Mouse (Mus musculus) neural tube, embryonic 13.5 days (tissue): ENCODE measurements at regions not wholly inside any gene's neighbourhood (a gene's known extent, or its start where the extent isn't known, plus 50 kb on each side); places are given as distances from the start of the nearest gene placed in this dataset.

Experiments used
- ATAC-seq: fragments of 200-750 bp; cut with Nextera tagmentation; 2 replicates; pipeline ENCODE4 v1.8.0; 2017; ENCODE audit warnings: low read depth, mild to moderate bottlenecking, moderate TSS enrichment, moderate library complexity
- H3K27ac ChIP-seq: fragments of 300-500 bp; sonication (generic); replicated peaks from 2 replicates; pipeline ENCODE4 v1.5.1; 2015; ENCODE audit warnings: moderate library complexity, mild to moderate bottlenecking, inconsistent platforms
- H3K27me3 ChIP-seq: fragments of 300-500 bp; sonication (generic); 2 replicates; pipeline ENCODE4 v1.6.1; 2015; ENCODE audit warnings: mild to moderate bottlenecking, inconsistent platforms
- H3K36me3 ChIP-seq: fragments of 300-500 bp; sonication (generic); 2 replicates; pipeline ENCODE4 v1.6.1; 2015; ENCODE audit warnings: mild to moderate bottlenecking, inconsistent platforms
- H3K4me1 ChIP-seq: fragments of 300-500 bp; sonication (generic); replicated peaks from 2 replicates; pipeline ENCODE4 v1.6.1; 2015; ENCODE audit warnings: inconsistent platforms
- H3K4me2 ChIP-seq: fragments of 300-500 bp; sonication (generic); 2 replicates; pipeline ENCODE4 v1.6.1; 2015; ENCODE audit warnings: inconsistent platforms, mild to moderate bottlenecking, moderate library complexity
- H3K4me3 ChIP-seq: fragments of 300-500 bp; sonication (generic); 2 replicates; pipeline ENCODE4 v1.5.1; 2015; ENCODE audit warnings: mild to moderate bottlenecking, inconsistent platforms
- H3K9ac ChIP-seq: fragments of 300-500 bp; sonication (generic); 2 replicates; pipeline ENCODE4 v1.6.1; 2015; ENCODE audit warnings: moderate library complexity, mild to moderate bottlenecking, inconsistent platforms
- H3K9me3 ChIP-seq: fragments of 300-500 bp; sonication (generic); 2 replicates; pipeline ENCODE4 v1.6.1; 2016; ENCODE audit warnings: inconsistent platforms
- WGBS: fragments of 180-500 bp; shearing (Covaris S2); methylation state at CpG from one replicate; pipeline ENCODE4 v1.1.7; 2015; 5-methylcytosine and 5-hydroxymethylcytosine counted together

DNA sequence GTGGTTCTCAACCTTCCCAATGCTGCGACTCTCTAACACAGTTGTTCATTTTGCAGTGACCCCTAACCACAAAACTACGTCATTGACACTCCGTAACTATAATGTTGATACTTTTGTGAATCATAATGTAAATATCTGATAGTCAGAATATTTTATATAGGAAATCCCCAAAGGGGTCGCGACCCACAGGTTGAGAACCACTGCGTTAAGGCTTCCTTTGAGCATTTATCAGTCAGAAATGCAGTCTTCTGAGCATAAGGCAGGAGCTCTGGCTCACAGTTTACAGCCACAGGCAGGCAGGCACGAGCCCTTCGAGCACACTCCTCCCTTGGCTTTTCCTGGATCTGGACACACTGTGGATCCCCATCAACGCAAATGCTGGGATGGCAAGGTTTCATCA, 57.0 kb downstream of the Nxnl2 start:
- Histone ChIP-seq H3K27me3 (no peaks in the 10 kb centered on the region), H3K27ac (no peak overlapping the region), H3K4me3 (no peak overlapping the region), H3K36me3 (no peaks in the 10 kb centered on the region), H3K4me2 (no peak overlapping the region), H3K4me1 (peaks cover 12% of the 10 kb centered on the region), H3K9ac (no peak overlapping the region), H3K9me3 (no peaks in the 10 kb centered on the region)
- ATAC-seq = no peak
- 85% methylated on average over 9 of the region's 9 CpGs for WGBS

DNA sequence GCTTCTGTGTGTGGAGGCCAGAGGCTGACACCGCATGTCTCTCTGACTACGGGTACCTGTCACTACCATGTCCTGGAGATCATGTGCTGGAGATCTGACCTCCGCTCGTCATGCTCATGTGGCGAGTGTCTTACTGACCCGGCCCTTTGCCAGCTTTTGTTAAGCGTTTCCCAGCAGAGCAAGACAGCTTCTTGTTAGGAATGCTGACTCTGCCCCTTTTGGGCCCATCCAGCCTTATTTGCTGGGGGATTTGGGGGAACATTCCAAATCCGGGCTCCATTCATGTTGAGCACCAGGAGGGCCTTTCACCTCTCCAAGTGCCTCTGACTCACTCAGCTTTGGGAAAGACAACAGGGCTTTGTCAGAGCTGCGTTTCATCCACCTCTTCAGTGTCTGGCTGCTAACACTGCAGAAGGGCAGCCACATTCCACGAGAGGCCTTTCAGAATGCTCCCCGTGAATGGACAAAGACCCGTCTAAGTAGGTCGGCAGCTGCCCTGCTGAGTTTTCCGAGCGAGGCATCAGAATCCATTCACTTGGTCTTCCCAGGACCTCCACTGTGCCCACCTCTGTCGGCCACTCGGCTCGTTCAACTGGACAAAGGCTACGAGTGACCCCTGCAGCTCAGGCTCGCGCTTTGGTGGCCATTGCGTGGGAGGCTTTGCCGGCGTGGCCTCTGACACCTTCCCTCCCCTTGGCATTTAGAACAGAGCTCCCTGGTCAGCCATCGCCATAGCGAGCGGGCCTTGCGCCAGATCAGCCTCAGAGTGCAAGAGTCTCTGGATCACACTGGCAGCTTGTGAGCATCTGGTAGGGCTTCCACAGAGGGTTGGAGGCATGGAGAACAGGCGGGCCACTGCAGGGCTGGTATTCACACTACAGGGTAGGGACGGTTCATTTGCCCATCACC, 58.3 kb downstream of the Nxnl2 start:
- H3K36me3 ChIP-seq = no peaks in the 10 kb centered on the region
- no peak overlapping the region for H3K27ac ChIP-seq
- ATAC-seq = no peak; the same call in 1 of the 2 replicates

DNA sequence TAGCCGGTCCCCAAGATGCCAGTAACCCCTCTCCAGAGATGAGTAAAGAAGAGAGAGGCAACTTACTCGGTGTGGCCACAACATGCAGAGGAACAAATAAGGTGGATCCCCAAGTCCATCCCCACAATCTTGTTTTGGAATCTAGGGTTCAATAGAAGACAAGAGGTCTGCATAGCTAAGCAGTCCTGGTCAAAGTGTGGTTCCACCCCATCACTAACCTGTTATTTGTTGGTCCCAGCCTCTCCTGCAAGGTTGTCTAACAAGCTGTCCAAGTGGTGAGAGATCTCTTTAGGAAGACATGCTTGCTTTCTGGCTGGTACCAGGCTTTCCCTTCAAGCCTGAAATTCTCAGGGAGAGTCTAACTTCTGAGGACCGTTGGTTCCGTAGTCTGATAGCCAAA, 59.0 kb downstream of the Nxnl2 start:
- ATAC-seq = no peak
- H3K27me3 ChIP-seq = no peaks in the 10 kb centered on the region
- H3K9me3 ChIP-seq = no peaks in the 10 kb centered on the region
- no peak overlapping the region for H3K27ac ChIP-seq
- H3K4me3 ChIP-seq = no peak overlapping the region
- no peaks in the 10 kb centered on the region for H3K36me3 ChIP-seq
- peaks cover 12% of the 10 kb centered on the region for H3K4me1 ChIP-seq
- H3K4me2 ChIP-seq = no peak overlapping the region
- WGBS = 92% methylated on average over 4 of the region's 4 CpGs
- H3K9ac ChIP-seq = no peak overlapping the region

More for the DNA sequence above, 58.3 kb downstream of the Nxnl2 start:
- Histone ChIP-seq H3K27me3 (no peaks in the 10 kb centered on the region), H3K4me1 (peaks cover 12% of the 10 kb centered on the region), H3K9me3 (no peaks in the 10 kb centered on the region), H3K9ac (no peak overlapping the region), H3K4me3 (no peak overlapping the region), H3K4me2 (peak overlapping the region; percentile 17; the same call in 1 of the 2 replicates)
- WGBS = 40% methylated on average over 30 of the region's 30 CpGs

DNA sequence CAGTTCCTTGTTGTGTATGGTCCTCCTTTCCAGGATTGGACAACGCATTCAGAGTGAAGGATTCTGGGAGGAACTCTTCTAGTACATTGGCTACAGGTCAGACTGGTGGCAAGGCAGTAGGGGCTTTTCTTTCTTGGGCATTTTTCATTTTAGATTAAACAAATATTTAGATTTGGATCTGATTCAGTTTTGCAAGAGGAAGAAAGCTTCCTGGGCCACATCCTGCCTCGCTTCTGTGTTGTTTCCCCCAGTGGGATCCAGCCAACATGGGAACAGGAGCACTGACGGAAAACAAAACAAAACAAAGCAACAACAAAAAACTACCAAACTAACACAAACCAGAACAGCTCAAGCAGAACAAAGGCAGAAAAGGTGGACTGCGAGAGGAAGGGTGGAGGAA, 60.8 kb downstream of the Nxnl2 start:
- ATAC-seq = no peak
- Histone ChIP-seq H3K27ac (no peak overlapping the region), H3K4me1 (peaks cover 12% of the 10 kb centered on the region), H3K27me3 (no peaks in the 10 kb centered on the region), H3K9me3 (no peaks in the 10 kb centered on the region), H3K4me3 (no peak overlapping the region), H3K36me3 (no peaks in the 10 kb centered on the region), H3K9ac (no peak overlapping the region), H3K4me2 (no peak overlapping the region)
- 83% methylated on average over 4 of the region's 4 CpGs for WGBS

DNA sequence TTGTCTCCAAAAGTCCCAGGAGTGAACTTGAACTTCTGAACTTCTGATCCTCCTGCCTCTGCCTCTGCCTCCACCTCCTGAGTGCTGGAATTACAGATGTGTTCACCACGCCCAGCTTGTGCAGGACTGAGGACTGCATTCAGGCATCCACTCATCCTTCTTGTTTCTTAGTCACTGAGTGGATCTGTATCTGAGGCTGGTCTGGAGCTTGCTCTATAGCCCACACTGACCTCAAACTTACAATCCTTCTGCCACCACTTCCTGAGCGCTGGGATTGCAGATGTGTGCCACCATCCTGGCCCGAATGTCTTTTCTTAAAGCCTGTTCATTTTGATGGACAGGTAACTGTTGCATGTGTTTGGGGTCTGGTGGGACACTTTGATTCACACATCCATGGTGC, 76.6 kb downstream of the Nxnl2 start:
- no peaks in the 10 kb centered on the region for H3K27me3 ChIP-seq
- H3K4me2 ChIP-seq = no peak overlapping the region
- ATAC-seq = no peak
- H3K9ac ChIP-seq = no peak overlapping the region
- H3K4me3 ChIP-seq = no peak overlapping the region
- no peaks in the 10 kb centered on the region for H3K4me1 ChIP-seq
- no peaks in the 10 kb centered on the region for H3K9me3 ChIP-seq
- no peaks in the 10 kb centered on the region for H3K36me3 ChIP-seq
- WGBS = 89% methylated on average over 3 of the region's 3 CpGs
- H3K27ac ChIP-seq = no peak overlapping the region

DNA sequence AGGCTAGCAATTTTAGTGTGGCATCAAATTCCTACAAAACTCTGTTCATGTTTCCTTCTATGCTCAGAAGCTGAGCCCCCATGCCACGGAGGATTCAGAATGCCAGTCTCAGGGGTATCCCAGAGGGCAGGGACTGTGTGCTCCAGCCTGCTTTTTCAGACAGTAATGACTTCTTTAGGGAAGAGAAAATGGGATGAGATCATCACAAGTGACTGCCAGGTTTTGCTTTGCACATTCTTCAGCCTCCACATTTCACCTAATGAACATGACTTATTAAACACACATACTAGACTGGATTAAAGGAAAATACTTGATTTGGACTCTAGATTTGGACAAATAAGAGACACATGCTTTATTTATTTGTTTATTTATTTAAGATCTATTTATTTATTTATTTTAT, 82.5 kb downstream of the Nxnl2 start:
- Histone ChIP-seq H3K4me3 (no peak overlapping the region), H3K36me3 (no peaks in the 10 kb centered on the region), H3K9me3 (no peaks in the 10 kb centered on the region), H3K4me1 (peaks cover 3% of the 10 kb centered on the region), H3K9ac (no peak overlapping the region), H3K27ac (no peak overlapping the region), H3K4me2 (no peak overlapping the region), H3K27me3 (no peaks in the 10 kb centered on the region)
- 88% methylated on average over 1 of the region's 1 CpGs for WGBS
- no peak for ATAC-seq

DNA sequence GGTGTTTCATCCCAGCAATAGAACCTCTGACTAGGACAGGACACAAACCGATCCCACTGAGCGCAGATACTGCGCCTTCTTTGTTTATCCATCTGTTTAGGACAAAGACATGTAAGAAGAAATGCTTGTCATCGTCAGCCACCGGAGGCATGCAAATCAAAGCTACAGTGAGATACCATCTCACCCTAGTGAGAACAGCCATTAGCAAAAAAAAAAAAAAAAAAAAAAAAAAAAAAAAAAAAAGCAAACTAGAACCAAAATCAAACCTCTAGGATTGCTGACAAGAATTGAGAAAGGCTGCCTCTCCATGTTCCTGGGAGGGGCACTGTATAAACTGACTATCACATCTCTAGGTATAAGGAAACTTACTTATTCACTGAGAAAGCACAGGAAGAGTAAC, 84.9 kb downstream of the Nxnl2 start:
- Histone ChIP-seq H3K4me2 (no peak overlapping the region), H3K4me1 (peaks cover 15% of the 10 kb centered on the region), H3K9me3 (no peaks in the 10 kb centered on the region), H3K27me3 (no peaks in the 10 kb centered on the region), H3K9ac (no peak overlapping the region), H3K27ac (no peak overlapping the region), H3K4me3 (no peak overlapping the region), H3K36me3 (no peaks in the 10 kb centered on the region)
- ATAC-seq = no peak
- 94% methylated on average over 5 of the region's 5 CpGs for WGBS

DNA sequence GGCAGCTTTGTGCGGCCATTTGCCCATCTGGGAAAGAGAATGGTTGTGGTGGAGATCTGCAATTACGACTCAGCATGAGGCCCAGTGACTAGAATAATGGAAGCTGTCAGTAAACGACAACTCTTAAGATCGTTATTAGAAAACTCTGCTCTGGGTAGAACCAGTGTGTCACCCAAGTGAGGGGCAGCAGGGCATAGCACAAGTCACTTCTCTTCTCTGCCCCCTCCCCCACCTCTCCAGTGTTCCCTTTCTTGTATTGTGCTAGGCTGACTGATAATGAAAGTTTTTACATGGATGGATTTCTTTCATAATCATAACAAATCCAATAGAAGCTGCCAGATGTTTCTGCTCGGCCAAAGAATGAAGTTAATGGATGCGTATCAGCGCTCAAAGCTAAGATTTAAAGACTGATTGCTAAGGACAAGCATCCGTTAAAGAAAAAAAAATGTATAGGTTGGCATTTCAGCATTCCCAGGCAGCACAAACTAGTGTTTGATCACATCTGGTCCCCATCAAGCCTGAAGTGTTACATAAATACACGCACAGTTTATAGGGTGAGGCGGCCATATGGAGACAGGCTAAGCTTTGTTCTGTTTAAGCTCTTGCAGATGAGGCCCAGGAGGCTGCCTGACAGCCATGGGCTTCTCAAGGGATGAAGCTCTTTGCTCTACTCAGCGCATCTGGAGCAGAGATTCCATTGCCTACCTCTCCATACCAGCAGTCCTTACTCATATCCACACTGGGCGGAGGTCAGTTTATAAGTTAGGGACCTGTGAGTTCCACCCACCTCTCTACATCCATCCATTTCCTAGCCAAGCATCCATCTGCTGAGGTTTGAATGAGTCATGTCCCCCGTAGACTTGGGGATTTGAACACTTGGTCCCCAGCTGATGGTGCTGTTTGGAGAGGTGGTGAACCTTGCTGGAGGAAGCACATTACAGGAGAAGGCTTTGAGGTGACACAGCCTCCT, 88.2 kb downstream of the Nxnl2 start:
- H3K4me3 ChIP-seq = no peak overlapping the region
- H3K9me3 ChIP-seq = no peaks in the 10 kb centered on the region
- no peaks in the 10 kb centered on the region for H3K27me3 ChIP-seq
- no peak overlapping the region for H3K9ac ChIP-seq
- H3K4me2 ChIP-seq = no peak overlapping the region
- no peaks in the 10 kb centered on the region for H3K36me3 ChIP-seq
- 46% methylated on average over 13 of the region's 13 CpGs for WGBS
- peaks cover 21% of the 10 kb centered on the region for H3K4me1 ChIP-seq
- ATAC-seq = peak; percentile 61
- H3K27ac ChIP-seq = peak overlapping the region; percentile 29; the same call in 1 of the 2 replicates

DNA sequence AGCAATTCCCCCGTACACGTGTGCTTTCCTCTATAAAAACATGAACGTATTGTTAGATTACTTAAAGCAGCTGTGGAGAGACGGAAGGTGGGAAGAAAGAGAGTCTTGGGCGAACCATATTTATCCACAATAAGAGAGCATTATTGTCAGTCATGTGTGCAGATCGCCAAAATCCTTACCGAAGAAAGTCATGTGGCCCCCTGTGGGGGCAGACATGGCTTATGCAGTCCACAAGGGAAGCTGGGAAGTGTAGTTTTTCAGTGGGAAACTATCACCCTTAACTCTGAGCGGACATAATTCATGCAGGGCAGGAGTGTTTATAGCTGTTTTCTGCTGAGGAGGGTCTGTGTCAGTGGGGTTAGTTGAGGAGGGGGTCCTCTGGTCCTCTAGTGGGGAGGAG, 90.8 kb downstream of the Nxnl2 start:
- H3K4me3 ChIP-seq = no peak overlapping the region
- no peak overlapping the region for H3K27ac ChIP-seq
- WGBS = 72% methylated on average over 8 of the region's 8 CpGs
- no peaks in the 10 kb centered on the region for H3K36me3 ChIP-seq
- ATAC-seq = no peak
- H3K9me3 ChIP-seq = no peaks in the 10 kb centered on the region
- H3K27me3 ChIP-seq = no peaks in the 10 kb centered on the region
- no peak overlapping the region for H3K9ac ChIP-seq
- H3K4me1 ChIP-seq = peaks cover 21% of the 10 kb centered on the region
- 0 out of 2 replicates have a peak overlapping the region, but pooled peaks have one; percentile 8 for H3K4me2 ChIP-seq

DNA sequence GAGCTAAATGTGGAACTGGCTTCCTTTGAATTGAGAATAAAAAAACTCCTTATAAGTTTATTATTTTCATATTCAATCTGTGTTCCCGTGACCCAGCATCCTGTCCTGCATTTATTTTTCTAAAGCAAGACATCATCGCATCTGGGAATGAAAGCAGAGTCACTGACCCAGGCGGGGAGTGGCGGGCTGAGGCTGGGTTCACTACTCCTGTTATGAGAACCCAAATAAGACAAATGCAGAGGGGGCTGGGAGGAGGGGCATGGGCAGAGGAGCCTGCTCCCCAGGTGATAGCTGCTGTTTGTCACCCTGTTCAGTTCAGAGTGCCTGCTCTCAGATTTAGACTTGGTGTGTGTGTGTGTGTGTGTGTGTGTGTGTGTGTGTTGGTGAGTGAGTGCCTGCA, 102.0 kb downstream of the Nxnl2 start:
- Histone ChIP-seq H3K4me1 (peaks cover under 1% of the 10 kb centered on the region; the same call in 1 of the 2 replicates), H3K4me3 (no peak overlapping the region), H3K9me3 (no peaks in the 10 kb centered on the region), H3K9ac (no peak overlapping the region), H3K36me3 (no peaks in the 10 kb centered on the region), H3K4me2 (no peak overlapping the region), H3K27me3 (no peaks in the 10 kb centered on the region), H3K27ac (no peak overlapping the region)
- WGBS = 76% methylated on average over 4 of the region's 4 CpGs
- no peak for ATAC-seq

DNA sequence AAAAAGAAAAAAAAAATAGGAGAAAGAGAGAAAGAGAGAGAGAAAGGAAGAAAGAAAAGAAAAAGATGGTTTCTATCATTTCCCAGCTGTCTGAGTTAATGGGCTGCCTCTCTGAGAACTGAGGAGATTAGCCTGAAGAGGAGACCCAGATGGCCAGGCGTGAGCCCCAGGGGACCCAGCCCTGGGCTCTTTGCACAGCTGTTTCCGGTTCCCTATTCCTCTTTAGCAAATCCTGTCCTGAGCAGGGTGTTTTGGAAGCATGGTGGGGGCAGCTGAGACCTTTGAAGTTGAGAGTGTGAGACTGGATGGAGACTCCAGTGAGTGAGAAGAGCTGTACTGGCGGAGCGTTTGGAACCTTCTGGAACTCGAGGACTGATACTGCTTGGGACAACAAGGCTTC, 103.8 kb downstream of the Nxnl2 start:
- Histone ChIP-seq H3K4me2 (no peak overlapping the region), H3K36me3 (no peaks in the 10 kb centered on the region), H3K9me3 (no peaks in the 10 kb centered on the region), H3K4me1 (peaks cover 6% of the 10 kb centered on the region), H3K4me3 (no peak overlapping the region), H3K9ac (no peak overlapping the region), H3K27ac (no peak overlapping the region), H3K27me3 (no peaks in the 10 kb centered on the region)
- ATAC-seq = no peak
- 73% methylated on average over 5 of the region's 5 CpGs for WGBS

DNA sequence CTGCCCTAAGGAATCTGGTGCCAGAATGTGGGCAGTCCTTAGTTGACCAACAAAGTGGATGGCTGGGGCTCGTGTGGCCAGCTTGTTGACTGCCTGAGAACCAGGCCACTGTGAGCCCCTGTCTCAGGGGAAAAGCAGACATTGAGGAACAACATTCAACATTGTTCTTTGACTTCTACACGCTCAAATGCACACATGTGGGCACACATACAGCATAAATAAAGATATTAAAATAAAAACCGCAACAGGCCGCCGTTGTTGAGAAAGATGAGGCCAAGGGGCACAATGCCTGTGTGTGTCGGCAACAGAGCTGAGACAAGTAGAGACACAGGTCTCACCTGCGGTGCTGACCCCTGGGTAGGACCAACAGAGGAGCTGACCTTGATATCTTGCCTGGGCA, 105.8 kb downstream of the Nxnl2 start:
- Histone ChIP-seq H3K4me1 (peaks cover 17% of the 10 kb centered on the region), H3K4me2 (no peak overlapping the region), H3K4me3 (no peak overlapping the region), H3K9me3 (no peaks in the 10 kb centered on the region), H3K27ac (no peak overlapping the region), H3K27me3 (no peaks in the 10 kb centered on the region), H3K36me3 (no peaks in the 10 kb centered on the region), H3K9ac (no peak overlapping the region)
- 84% methylated on average over 7 of the region's 7 CpGs for WGBS
- no peak for ATAC-seq
